Mouse (Mus musculus): ENCODE data around the gene Trim80.

DNA sequence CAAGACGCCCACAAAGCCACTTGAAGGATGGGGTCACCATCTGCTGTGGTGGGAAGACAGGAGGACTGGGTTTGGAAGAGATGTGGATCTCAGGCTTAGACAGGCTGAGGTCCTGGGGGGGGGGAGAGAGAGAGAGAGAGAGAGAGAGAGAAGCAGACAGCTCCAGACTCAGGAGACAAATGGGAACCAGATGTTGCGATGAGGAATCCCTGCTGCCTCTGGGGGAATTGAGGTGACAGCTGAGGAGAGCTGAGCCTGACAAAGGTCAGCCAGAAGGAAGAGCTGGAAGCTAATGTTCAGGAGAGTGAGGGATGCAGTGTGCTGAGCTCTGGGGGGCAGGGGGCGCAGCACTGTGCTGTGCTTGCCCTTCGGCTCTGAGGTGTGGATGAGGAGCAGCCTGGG lies 26.9 kb downstream of the Trim80 start:
- no peak for TF ChIP-seq CTCF (IDR thresholded peaks at IDR 0.05; ENCODE audit: low read depth)
- no peak for TF ChIP-seq EP300 (IDR thresholded peaks at IDR 0.05; ENCODE audit: low read depth)

Data from heart, postnatal 0 days (tissue).